Mouse (Mus musculus): ENCODE measurements around the gene Wasf2. TPM values are rescaled to one million over a fixed set of nuclear protein-coding genes. Genes with fewer than 3 reads are reported as not detected.

Gene Wasf2
- polyA plus RNA-seq, 1 experiment, result 44.4 TPM

DNA sequence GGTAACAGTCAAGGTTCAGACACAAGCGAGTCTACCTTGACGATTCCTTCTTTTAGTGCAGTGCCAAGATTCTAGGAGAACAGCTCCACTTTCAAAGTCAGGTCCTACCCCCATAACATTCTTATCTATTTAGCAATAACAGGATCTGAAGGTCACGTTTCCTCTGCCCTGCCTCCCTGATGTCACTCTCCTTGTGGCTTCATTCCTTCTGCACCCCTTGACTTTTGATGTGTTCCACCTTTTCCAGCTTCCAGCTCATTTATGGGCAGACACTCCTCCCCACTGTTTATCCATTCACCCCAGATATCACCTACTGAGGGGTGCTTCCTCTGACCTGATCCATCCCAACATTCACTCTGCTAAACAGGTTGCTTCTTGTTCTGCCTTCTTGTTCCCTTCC lies 3.2 kb upstream of the Wasf2 start:
- no peak for DNase-seq (ENCODE audit: low spot score)

DNA sequence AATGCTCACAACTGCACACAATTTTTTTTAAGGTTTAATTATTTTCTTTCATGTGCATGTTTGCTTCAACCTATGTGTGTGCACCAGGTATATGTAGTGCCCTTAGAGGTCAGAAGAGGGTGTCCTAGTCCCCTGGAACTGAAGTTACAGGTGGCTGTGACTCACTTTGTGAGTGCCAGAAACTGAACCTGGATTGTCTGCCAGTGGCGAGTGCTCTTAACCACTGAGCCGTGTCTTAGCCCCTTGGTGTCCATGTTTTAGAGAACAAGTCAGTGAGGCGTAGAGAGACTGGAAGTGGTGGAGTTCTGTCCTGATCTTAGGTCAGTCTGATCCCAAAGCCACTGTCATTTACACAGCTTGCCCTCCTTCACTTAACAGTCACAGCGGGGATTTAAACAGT lies 2.4 kb upstream of the Wasf2 start:
- no peak for DNase-seq (ENCODE audit: low spot score)

DNA sequence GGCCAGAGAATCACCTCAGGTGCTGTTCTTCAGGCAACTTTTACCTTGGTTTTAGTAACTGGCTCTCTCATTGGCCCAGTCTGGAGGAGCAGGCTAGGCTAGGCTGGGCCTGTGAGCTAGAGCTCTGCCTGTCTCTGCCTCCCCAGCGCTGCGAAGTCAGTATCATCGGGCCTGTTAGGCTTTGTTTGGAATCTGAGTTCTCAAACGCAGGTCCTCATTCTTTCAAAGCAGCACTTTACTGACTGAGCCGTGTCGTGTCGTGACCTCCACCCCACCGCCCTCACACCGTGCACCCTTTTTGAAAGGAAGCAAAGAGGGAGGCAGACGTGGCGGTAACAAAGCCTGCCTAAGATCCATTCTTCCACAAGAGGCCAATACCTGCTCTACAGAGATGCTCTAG lies 914 bp upstream of the Wasf2 start:
- DNase-seq (ENCODE audit: low spot score), result no peak

DNA sequence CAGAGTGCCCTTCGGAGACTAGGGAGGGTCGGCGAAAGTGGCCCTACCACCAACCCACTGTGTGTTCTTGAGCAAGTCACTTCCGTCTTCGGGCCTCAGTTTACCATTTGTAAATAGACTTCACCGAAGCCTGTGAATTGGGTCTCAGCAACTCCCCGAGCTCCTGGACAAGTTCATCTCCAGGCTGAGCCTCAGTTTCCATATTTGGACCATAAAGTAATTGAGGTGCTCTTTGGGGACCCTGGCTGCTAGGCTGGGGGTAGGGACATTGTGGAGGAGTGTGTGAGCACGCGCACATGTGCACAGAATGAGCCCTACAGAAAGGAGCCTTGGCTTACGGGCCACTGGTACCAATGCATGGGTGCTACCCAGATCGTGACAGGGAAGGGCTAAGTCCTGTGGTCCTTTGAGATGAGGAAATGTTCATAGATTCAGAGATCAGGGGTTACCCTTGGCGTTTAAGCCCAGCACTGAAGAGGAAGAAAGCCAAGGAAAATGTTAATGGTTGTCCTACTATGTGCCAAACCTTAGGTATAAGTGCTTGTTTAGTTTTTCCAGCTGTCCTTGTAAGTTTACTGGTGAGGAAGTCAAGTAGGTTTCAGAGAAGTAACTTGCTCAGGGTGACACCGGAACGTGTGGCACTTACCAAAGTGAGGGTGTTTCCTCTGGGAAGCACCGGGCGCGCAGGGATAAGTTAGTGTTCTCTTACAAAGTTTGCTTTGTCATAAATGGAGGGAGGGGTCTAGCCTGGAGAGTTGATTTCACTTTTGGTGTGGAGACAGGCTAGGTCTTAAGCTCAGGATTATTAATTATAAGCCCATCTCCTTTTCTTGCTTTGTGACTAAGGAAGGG lies 811 bp downstream of the Wasf2 start:
- no peak for DNase-seq (ENCODE audit: low spot score)

DNA sequence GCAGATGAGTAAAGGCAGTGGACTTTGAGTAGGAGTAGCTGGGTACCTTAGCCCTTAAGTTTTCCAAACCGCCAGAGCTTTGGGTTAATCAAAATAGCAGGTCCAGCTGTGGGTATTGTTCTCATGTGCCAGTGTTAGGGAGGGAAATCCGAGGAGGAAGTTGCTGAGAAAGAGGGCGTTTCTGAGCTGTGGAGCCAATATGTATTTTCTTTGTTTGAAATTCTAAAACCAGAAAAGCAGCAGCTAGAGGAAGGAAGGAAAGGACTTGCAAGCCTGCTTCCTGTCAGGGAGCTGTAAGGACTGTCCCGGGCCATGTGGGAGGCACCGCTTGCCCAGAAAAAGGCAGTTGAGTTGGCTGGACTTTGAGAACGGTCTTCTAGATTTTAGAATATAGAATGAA lies 1.7 kb downstream of the Wasf2 start:
- no peak for DNase-seq (ENCODE audit: low spot score)

DNA sequence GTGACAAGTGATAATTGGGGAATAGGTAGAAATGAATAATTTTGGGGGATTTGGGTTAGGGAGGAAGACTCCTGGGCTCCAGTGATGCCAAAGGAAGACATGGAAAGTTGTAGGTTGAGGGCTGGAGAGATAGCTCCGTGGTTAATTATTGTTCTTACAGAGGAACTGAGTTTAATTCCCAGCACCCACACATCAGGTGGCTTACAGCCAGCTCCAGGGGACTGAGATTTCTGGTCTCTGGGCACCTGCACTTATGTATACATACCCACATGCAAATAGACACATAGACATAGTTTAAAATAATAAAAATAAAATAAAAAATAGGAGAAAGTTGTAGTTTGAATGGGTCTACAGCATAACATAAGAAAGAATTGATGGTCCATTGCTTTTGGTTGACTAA lies 6.6 kb downstream of the Wasf2 start:
- DNase-seq (ENCODE audit: low spot score), result no peak

DNA sequence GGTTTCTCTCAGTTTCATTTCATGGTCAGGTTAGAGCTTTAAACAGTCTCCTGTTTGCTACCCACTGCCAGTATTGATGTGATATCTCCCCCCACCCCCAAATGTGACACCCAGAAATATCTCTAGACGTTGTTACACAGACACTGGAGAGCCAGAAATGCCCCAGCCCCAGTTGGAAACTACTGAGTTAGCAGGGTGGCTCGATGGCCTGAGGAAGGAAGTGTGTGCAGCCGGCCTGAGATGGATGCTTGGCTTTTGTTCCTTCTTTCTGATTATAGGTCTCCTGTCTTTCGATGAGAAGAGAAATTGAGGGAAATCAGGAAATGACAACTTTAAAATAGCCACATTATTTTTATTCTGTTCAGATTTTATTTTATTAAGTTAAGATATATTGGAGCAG lies 8.7 kb downstream of the Wasf2 start:
- DNase-seq (ENCODE audit: low spot score), result no peak

DNA sequence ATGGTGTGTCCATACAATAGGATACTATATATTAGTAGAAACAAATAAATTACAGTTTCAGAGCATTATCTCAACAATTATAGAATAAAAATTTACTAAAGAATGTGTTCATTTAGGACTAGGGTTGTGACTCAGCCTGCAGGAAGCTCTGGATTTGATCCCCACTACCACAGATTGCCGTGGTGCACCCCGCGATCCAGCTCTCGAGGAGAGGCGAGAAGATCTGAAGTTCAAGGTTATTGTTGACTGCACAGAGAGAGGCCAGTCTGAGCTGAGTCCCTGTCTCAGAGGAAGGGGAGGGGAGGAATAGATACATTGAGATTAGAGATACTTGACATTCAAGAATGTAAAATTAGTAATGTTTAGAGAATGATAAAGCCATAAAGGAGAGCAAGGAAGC lies 24.7 kb downstream of the Wasf2 start:
- no peak for DNase-seq (ENCODE audit: low spot score)

DNA sequence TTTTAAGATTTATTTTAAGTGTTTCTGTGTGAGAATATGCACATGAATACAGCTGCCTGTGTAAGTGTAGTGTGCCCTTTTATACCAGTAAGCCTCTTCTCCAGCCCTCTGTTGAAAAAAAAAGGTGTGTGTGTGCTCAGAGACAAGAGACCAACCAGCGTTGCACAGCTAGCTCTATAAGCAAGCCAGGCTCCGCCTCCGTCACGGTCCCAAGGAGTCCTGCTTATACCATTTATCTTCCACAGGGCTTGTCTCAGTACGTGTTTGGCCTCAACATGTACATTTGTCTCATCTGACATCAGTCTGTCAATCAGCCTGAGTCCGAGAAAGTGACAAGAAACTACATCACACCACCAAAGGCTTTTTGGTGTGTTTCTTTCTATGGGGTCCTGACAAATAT lies 25.4 kb downstream of the Wasf2 start:
- DNase-seq (ENCODE audit: low spot score), result no peak

DNA sequence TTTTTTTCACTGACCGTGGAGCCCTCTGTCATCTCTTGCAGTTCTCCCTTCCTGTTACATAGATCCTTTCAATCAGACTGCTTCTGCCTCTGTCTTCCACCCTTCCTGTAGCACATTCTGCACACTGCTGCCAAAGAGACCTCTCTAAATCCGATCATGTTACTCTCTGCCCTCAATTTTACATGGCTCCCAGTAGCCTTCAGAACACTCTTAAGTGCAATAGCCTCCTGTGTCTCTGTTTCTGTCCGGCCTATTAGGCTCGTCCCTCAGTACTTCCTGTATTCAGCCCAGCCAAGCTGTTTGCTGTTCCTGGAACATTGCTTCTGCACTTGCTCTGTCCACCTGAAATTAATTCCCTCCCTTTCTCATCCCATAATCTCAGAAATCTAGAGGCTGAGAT lies 26.1 kb downstream of the Wasf2 start:
- DNase-seq (ENCODE audit: low spot score), result no peak

DNA sequence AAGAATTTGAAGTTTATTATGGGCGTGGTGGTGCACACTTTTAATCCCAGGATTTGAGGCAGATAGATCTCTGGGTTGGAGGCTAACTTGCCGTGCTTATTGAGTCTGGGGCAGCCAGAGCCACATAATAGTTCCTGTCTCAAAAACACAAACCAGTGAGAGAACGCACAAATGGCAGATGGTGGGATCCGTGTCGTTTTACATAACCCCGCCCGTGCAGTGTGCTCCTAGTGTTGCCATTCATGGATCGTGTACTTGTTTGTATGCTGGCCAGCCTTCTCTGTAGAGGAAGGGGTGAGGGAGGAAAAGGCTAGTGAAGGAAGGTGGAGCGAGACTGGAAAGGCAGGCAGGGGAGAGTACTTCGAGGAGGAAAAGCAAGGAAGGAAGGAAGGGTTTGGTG lies 26.5 kb downstream of the Wasf2 start:
- DNase-seq (ENCODE audit: low spot score), result no peak

DNA sequence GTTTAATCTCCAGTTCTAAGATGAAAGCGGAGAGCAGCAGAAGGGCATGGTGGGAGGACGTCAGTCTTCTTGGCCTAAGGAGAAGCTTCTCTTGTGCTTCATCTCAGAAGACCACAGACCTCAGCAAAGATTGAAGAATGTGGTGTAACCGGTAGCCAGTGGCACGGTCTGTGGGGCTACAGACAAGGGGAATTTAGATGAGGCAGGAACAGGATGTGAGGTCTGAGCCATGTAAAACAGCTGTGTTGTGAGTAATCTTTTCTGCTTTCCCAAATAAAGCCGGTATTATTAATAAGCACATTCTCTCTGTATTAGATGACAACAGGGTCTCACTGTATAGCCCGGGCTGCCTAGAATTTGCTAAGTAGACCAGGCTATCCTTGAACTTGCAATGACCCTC lies 28.8 kb downstream of the Wasf2 start:
- DNase-seq (ENCODE audit: low spot score), result no peak

DNA sequence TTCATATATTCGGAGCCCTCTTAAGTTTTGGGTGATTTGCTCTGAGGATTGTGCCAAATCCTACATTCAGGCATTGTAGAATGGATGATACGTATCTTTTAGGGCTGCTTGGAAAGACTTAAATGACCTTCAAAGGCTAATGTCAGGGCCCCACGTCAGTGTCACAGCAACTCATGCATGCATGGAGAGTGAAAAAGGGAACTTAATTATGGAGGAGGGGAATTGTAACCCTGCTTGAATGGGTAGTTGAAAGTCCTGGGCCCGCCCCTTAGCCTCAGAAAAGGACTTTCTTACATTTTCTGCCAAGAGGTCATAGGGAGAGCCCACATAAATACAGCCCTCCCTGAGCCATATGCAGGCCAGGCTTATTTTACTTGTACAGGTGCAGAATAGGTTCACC lies 29.3 kb downstream of the Wasf2 start:
- DNase-seq (ENCODE audit: low spot score), result no peak

DNA sequence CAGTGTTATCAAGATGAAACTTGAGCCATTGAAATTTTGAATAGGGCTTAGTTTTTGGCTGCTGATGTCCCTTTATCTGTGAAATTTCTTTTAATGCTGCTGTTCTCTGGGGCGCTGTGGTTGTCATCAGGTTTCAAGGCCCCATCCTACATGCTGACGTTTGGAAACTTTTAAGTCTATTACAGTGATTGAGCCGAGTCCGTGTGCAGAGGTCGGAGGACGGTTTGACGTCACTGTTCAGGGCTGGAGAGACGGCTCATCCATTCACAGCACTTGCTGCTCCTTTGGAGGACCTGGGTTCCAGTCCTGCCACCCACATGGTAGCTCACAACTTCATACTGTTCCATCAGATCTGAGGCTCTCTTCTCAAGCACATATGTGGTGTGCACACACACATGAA lies 29.9 kb downstream of the Wasf2 start:
- no peak for DNase-seq (ENCODE audit: low spot score)

DNA sequence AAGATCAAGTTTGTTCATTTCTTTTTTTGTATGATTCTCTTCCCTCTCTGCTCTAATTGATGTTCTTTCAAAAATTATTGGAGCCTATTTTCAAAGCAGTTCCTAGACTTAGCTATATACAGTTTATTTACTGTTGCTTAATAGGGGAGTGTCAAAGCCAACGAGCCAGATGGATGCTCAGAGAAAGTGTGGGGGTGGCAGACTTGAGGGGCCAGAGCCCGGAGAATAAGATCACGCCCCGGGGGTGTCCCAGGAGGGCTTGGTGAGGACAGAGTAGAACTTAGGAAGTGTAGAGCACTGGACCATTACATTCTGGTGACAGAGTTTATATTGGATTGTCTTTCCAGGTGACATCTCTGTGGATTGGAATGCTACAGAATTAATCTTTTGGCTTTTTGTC lies 30.5 kb downstream of the Wasf2 start:
- no peak for DNase-seq (ENCODE audit: low spot score)

DNA sequence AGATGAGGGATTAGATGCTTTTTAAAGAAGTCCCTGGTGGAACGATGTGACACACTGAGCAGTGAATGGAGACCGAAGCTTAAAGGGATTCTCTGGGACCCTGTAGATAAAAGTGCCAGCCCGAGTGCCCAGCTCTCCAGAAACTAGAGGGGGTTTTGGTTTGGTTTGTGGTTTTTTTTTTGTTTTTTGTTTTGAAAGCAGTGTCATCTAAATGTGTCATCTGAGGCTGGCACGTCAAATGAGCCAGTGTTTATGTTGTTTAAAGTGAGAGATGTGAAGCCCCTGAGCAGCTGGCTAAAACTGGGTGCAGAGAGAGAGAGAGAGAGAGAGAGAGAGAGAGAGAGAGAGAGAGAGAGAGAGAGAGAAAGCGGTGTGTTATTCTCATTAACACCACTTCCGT lies 31.9 kb downstream of the Wasf2 start:
- no peak for DNase-seq (ENCODE audit: low spot score)

DNA sequence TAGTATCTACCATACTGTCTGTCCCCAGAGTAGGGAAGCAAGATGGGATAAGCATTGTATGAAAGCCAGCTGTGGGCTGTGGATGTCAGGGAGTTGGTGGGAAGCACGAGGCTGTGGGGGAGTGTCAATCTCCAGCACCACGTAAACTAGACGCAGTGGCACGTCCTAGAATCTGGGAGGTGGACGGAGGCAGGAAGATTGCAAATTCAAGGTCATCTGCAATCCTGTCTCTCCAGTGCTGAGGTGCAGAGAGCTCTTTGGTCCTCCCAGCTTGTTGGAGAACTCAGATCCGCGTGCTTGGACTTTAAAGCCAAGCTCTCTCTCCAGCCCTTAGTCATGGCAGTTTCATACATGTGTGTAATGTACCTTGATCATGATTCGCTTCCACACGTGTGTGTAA lies 36.5 kb downstream of the Wasf2 start:
- DNase-seq (ENCODE audit: low spot score), result no peak

DNA sequence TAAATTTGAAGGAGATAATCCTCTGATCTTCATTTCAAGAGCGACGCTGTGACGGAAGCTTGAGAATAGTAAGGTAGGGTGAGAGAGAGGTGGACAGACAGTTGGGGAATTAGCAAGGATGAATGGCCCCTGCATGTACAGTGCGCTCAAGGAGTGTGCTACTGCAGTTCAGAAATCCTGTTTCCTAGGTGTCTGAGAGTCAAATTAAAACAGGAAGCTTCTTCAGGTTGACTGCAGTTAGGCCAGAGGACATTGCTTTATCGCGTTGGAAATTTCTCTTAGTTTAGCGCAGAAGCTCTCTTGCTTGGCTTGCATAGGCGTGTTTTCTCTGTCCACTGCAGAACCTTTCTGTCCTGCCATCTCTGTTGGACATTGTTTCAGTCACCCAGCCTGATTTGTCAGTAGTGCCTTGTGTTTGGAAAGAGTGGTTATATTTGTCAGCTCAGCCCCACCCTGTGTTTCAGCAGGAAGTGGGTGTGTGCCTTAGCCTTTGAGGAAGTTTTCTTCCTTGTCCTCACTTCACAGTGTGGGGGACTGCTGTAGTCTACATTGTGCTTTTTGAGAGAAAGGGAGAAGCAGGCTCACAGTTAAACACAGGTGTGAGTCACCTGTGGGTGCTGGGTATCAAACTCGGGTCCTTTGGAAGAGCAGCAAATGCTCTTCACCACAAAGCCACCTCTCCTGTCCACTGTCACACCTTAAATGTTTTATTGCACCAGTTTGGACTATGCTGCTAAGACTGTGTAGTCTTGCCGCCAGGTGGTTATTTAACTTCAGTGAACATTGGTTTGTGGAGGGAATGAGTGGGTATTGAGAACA lies 39.1 kb downstream of the Wasf2 start:
- no peak for DNase-seq (ENCODE audit: low spot score)

DNA sequence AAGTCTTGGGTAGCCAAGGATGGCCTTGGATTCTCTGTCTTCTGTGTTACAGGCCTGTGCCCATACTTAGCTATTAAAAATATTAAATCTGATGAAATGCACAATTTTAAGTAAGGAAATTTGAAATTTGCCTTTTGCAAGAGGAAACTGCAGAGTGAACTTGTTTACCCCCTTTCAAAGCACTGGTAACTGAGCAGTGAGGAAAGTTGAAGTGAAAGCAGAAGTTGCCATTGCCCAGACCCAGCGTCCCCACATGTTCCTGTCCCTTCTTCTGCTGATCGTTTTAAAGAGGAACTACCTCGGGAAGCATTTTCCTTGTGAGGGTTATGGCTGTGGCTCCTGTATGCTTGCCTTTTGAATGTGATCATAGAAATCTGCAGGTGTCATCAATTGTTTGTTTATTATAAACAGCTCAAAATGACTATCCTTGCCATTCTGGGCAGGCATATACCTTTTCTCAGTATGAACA lies 39.8 kb downstream of the Wasf2 start:
- DNase-seq (ENCODE audit: low spot score), result no peak

DNA sequence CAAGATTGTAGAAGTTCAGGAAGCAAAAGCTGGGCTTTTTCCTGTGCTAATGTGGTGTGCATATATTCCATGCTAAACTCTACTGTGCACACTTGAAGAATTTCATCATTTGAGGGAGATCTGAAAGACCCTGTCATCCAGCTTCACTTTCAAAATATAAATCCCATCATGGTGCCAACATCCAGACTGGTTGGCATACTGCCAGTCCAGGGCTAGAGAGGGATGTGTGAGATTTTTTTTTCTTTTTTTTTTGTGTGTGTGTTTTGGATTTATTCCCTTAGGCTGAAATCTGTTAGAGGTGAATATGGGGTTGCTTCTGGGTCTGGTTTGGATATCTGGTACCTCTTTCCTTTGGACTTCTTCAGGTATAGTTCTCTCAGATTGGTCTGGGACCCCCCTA lies 40.3 kb downstream of the Wasf2 start:
- DNase-seq (ENCODE audit: low spot score), result no peak

DNA sequence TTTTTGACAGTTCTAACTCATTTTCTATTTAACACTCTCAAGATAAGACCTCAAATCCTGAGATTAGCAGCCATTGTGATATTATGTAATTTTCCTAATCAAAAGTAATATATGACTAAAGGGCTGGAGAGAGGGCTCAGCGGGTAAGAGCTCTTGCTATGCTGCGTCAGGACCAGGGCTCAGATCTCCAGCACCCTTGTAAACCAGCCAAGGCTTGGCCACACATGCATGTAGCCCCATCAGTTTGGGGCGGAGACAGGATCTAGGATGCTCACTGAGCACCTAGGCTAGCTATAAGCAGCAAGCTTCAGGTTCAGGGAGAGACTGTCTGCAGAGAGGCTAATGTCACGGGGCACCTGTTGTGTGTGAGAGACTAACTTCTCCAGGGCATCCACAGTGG lies 42.1 kb downstream of the Wasf2 start:
- no peak for DNase-seq (ENCODE audit: low spot score)

DNA sequence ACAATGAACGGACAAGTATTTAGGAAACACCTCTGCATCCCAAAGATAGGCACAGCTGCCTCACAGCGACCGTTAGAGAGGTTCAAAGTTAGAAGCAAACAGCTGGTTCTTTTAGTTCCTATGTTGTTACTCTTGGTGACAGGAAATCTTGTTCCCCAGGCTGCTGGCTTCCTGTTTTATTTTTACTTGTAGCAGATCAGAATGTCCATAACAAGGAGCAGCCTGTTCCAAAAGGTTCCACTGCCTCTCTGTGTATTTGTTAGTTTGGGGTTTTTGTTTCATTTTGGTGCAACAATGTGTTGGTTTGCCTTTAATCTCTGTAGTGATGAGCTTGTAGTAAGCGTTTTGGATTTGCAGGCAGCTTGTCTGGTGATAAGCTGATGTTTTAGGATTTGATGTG lies 44.1 kb downstream of the Wasf2 start:
- no peak for DNase-seq (ENCODE audit: low spot score)

DNA sequence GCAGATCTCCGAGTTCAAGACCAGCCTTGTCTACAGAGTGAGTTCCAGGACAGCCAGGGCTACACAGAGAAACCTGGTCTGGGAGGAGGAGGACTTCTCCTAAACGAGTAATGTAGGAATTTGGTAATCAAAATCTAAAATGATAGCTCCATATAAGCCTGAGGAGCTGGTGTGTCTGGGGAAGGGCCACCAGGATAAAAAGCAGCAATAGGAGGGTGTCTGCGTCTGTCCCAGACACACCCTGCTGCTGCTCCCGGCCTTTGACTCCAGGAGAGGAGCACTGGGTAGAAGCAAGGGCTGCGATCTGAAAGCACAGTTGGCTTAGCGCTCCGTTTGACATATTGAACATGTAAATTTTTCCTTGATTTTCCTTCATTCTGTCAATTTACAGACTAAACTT lies 45.0 kb downstream of the Wasf2 start:
- DNase-seq (ENCODE audit: low spot score), result no peak

Data from urinary bladder, adult 2 months (tissue).